Mouse (Mus musculus) ES-E14 (cell line): ENCODE data around the gene Phactr2. TPM values are rescaled to one million over a fixed set of nuclear protein-coding genes. Genes with fewer than 3 reads are reported as not detected.

Experiments used
- DNase-seq: peaks from one replicate; pipeline ENCODE4 v3.0.0-alpha.2; 2013; ENCODE audit warnings: low read depth, low spot score
- H3K27ac ChIP-seq: 2 replicates; pipeline ENCODE4 v1.5.1; 2012; ENCODE audit warnings: low read depth, mild to moderate bottlenecking, low read length, moderate library complexity, mixed read lengths; ENCODE audit not compliant: poor library complexity, insufficient read depth, severe bottlenecking
- H3K36me3 ChIP-seq: 2 replicates; pipeline ENCODE4 v1.6.1; 2012; ENCODE audit warnings: mild to moderate bottlenecking, low read length, moderate library complexity, mixed read lengths; ENCODE audit not compliant: control insufficient read depth, poor library complexity, insufficient read depth, severe bottlenecking
- H3K4me1 ChIP-seq, 2 experiments: fragments of 150-350 bp in 1 of 2; sonication (generic) in 1 of 2; 2 replicates each; pipeline ENCODE4 v1.6.1; 2012; ENCODE audit warnings: low read length in 2 of 2, mild to moderate bottlenecking in 1 of 2, mixed read lengths in 1 of 2; ENCODE audit not compliant: control insufficient read depth in 2 of 2, insufficient read depth in 2 of 2, poor library complexity in 1 of 2
- H3K4me3 ChIP-seq, 2 experiments: fragments of 150-350 bp in 1 of 2; sonication (generic) in 1 of 2; 2 replicates each; pipeline ENCODE4 v1.5.1; 2012; ENCODE audit warnings: low read length in 2 of 2, low read depth in 1 of 2, mild to moderate bottlenecking in 1 of 2, mixed read lengths in 1 of 2; ENCODE audit not compliant: insufficient read depth in 1 of 2, poor library complexity in 1 of 2, severe bottlenecking in 1 of 2
- H3K9ac ChIP-seq: 2 replicates; pipeline ENCODE4 v1.6.1; 2012; ENCODE audit warnings: low read depth, mild to moderate bottlenecking, low read length, mixed read lengths; ENCODE audit not compliant: poor library complexity, insufficient read depth, severe bottlenecking
- H3K9me3 ChIP-seq: fragments of 150-350 bp; sonication (generic); 2 replicates; pipeline ENCODE4 v1.6.1; 2012; ENCODE audit warnings: low read depth, mild to moderate bottlenecking, low read length; ENCODE audit not compliant: control insufficient read depth, insufficient read depth
- CHD2 ChIP-seq: IDR thresholded peaks from 2 replicates; pipeline ENCODE4 v1.6.1; 2014; ENCODE audit warnings: mild to moderate bottlenecking, low read depth, low read length, inconsistent platforms
- HCFC1 ChIP-seq: IDR thresholded peaks from 2 replicates; pipeline ENCODE4 v1.6.1; 2012; ENCODE audit warnings: low read length, inconsistent platforms, borderline replicate concordance; ENCODE audit not compliant: insufficient read depth
- MAFK ChIP-seq: IDR thresholded peaks from 2 replicates; pipeline ENCODE4 v1.6.1; 2014; ENCODE audit warnings: mild to moderate bottlenecking, low read depth, low read length, inconsistent platforms; ENCODE audit not compliant: insufficient read depth
- ZC3H11A ChIP-seq: IDR thresholded peaks from 2 replicates; pipeline ENCODE4 v1.6.1; 2012; ENCODE audit warnings: low read depth, mild to moderate bottlenecking, inconsistent platforms, low read length, borderline replicate concordance
- ZNF384 ChIP-seq: IDR thresholded peaks from 2 replicates; pipeline ENCODE4 v1.6.1; 2012; ENCODE audit warnings: low read depth, low read length, inconsistent platforms
- in situ Hi-C, 2 experiments: fragments of 600-800 bp; cut with MboI; formaldehyde crosslinking; loops; one replicate each; pipeline ENCODE4 v1.15.1; 2025; ENCODE audit warnings: low sequenced_read_pairs in 2 of 2, inconsistent platforms in 1 of 2; ENCODE audit not compliant: unreplicated experiment in 2 of 2
- total RNA-seq: library from RNA; depleted of rRNA; stranded (reverse); fragments of 300-350 nt; gene quantifications from 2 replicates; pipeline ENCODE4 v1.2.3, GENCODE M21; 2012

The Phactr2 gene
- total RNA-seq, 1 experiment: 2.2 TPM

DNA sequence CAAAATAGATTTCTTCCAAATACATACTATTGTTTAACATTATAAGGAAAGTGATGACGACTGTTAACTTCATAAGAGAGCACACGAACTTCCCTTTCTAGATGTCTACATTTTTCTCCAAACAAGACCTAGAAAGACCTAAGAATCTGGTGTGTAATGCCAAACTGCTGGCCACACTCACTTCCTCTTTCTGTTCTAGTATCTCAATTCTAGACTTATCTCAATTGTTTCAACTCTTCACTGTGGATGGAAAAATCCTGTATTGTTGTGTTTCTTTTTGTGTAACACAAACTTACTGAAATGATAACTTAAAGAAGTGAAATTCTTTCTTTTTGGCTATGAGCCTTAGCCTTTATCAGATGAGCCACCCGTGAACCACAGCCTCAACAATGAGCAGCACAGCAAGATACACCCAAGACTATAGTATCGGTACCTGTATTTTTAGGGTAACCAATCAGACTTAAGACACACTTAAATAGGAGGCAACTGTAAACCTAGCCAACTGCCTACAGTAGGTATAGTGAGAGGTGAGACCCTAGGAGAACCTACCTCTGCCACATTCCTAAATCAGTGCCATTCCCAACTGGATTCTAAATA lies 289.9 kb downstream of the Phactr2 start:
- Histone ChIP-seq H3K9me3 (no peaks in the 10 kb centered on the region), H3K27ac (no peak overlapping the region), H3K4me3 (no peak overlapping the region), H3K4me1 (no peaks in the 10 kb centered on the region), H3K9ac (no peak overlapping the region), H3K36me3 (peaks cover 37% of the 10 kb centered on the region)
- TF ChIP-seq HCFC1: no peak
- no peak for TF ChIP-seq MAFK
- no peak for TF ChIP-seq ZNF384
- TF ChIP-seq ZC3H11A: no peak
- no peak for TF ChIP-seq CHD2
- DNase-seq: no peak
- in situ Hi-C loops: no loop called here

DNA sequence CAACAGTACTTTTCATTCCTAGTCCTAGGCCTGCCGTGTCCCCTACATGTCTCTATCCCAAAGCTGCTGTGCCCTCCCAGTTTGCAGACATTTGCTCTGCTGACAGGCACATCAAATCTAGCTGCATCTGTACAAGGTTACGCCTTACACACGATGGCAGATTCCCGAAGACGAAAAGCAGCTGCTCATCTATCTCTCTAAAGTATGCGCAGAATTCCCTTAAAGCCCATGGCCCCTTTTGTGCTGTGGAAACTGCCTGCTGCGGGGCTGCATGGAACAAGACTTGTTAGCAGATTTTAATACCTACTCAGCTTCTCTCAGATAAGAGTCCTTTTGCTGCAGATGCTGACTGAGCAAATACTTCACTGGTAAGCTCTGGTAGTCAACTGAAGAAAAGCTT lies 294.0 kb downstream of the Phactr2 start:
- no peak overlapping the region for H3K27ac ChIP-seq
- no peak for DNase-seq
- in situ Hi-C loops: no loop called here
- TF ChIP-seq ZC3H11A: no peak
- no peak for TF ChIP-seq ZNF384
- TF ChIP-seq MAFK: no peak
- TF ChIP-seq HCFC1: no peak
- no peak for TF ChIP-seq CHD2
- H3K4me1 ChIP-seq: no peaks in the 10 kb centered on the region
- no peaks in the 10 kb centered on the region for H3K9me3 ChIP-seq
- no peak overlapping the region for H3K9ac ChIP-seq
- peaks cover 27% of the 10 kb centered on the region for H3K36me3 ChIP-seq
- H3K4me3 ChIP-seq: no peak overlapping the region

DNA sequence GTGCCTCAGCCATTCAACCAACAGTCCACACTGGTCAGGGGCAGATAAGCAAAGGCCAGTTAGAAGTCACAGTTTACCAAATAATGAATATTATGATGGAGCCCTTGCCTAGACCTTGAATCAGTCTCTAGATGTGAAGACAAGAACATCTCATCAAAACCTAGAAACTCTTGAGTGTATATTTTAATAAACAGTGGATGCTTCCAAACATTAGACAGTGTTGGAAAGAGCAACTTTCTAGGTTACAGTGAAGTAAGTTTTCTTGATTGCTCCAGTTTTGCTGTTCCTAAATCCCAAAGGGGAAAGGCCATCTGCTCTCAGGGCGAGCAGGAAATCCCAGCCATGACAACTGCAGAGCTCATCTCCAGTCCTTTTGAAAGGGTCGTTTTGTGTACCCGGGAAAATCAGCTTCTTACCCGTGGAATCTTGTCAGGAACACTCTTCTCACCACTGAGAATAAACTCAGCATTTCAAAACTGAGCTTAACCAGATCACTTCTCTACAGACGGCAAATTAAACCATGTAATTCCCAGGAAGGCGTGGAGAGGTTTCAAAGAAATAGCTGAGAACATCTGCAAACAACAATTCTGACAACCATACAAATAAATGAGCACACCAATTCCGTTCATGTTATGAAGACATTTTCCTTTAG lies 296.1 kb downstream of the Phactr2 start, which contains the start of gene Zc2hc1b:
Gene Zc2hc1b (minus strand): TSS at position 51 of the 652 bp plus-strand sequence.
- no peak for DNase-seq
- TF ChIP-seq ZC3H11A (no peak), ZNF384 (no peak)
- H3K27ac ChIP-seq: no peak within 1 kb of the TSS
- no peak within 1 kb of the TSS for H3K9ac ChIP-seq
- in situ Hi-C loops: no loop called here
- H3K36me3 ChIP-seq: peaks cover 22% of the 10 kb centered on the region
- no peak within 1 kb of the TSS for H3K4me3 ChIP-seq
- no peaks in the 10 kb centered on the region for H3K9me3 ChIP-seq
- no peaks in the 10 kb centered on the region for H3K4me1 ChIP-seq

DNA sequence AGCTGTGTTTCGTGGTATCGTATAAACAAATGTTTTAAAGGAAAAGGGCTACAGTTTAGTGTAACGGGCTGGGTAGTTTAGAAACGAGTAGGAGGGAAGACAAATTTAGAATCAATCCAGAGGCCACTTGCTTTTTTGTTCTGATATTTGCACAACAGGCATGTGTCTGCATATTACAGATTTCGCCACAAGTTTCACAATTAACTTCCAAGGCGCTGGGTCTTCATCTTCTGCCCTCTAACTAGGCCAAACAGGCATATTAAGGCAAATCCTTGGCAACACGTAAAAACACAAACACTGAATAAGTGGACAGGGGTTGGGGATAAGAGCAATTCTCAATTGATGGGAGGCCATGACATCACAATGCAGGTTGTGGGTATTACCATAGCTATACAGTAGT lies 298.3 kb downstream of the Phactr2 start:
- TF ChIP-seq ZC3H11A: no peak
- TF ChIP-seq ZNF384: no peak
- no peak for TF ChIP-seq MAFK
- H3K36me3 ChIP-seq: peaks cover 10% of the 10 kb centered on the region; the same call in 1 of the 2 replicates
- in situ Hi-C loops: no loop called here
- no peak for DNase-seq
- no peaks in the 10 kb centered on the region for H3K9me3 ChIP-seq
- no peaks in the 10 kb centered on the region for H3K4me1 ChIP-seq
- H3K4me3 ChIP-seq: no peak overlapping the region
- H3K27ac ChIP-seq: no peak overlapping the region
- H3K9ac ChIP-seq: no peak overlapping the region

GRCm38 (mm10) chr10:13172798-13173221 lies 301.4 kb downstream of the Phactr2 start:
- no peak for TF ChIP-seq MAFK
- no peak for TF ChIP-seq CHD2
- TF ChIP-seq ZNF384: no peak
- no peak for TF ChIP-seq HCFC1
- TF ChIP-seq ZC3H11A: no peak
- in situ Hi-C loops: no loop called here
- no peak for DNase-seq
- Histone ChIP-seq H3K9me3 (no peaks in the 10 kb centered on the region), H3K4me1 (no peaks in the 10 kb centered on the region), H3K4me3 (no peak overlapping the region), H3K9ac (no peak overlapping the region), H3K36me3 (no peaks in the 10 kb centered on the region; the same call in 1 of the 2 replicates), H3K27ac (no peak overlapping the region)
